Mouse (Mus musculus): ENCODE results near the gene Sirt2. TPM values are rescaled to one million over a fixed set of nuclear protein-coding genes. Genes with fewer than 3 reads are reported as not detected.

Sirt2 gene
- total RNA-seq, 2 experiments from 2014 or later: 189 to 230 TPM

DNA sequence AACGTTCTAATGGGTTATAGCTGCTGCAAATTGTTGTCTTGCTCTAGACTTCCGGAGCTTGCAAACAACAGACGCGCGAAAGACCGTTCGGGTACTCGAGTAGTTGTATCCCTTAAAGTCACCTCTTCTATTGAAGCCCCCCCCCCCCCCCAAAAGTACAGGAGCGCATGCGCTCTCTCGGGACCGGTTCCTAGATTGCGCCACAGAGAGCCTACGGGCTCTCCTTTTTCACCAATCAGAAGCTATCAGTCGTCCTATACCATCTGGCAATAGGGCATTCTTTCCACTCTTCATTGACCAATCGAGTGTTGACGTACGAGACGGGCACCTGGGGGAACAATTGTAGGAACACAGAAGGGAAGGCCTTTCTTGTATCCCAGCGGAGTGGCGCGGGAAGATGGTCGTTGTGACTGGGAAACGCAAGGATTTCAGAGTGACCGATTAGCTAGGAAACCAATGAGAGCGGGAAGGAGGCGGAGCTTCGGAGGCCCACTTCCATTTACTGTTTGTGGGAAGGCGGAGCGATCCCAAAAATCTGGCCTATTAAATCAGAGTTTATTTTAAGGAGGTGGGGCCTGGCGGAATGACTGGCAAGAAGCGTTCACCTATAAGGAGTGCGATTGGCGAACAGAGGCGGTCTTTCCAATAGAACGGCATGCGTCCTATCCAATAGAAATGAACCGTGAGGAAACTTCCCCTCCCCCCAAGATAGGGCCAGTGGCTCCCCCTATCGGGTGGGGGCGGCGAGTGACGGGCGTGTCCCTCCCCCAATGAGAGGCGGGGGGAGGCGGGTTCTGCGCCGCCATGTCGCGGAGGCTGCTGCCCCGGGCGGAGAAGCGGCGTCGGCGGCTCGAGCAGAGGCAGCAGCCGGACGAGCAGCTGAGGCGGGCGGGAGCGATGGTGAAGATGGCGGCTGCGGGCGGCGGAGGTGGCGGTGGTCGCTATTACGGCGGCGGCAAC is 43.9 kb downstream of the Sirt2 start:
- intact Hi-C loops (cut with DNase I): no loop called here
- DNase-seq (ENCODE audit: low spot score in 2 of 2): peak; percentile 98 to 100

DNA sequence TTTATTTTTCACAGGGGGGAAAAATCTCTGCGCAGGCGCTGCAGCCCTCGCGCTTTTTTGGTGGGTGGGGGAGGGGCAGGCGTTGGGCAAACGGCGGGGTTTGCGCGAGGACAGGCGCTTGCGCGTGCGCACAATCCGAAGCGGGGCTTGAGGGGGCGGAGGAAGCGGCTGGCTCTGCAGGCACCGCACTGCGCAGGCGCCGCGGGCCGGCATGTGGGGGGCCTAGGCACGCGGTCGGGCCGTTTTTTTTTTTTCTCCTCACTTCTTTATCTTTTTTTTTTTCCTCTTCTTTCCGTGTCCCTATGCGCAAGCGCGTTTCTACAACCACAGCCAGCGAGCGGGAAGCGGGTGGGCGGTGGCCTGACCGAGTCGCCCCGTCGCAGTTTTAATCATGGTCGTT is 44.7 kb downstream of the Sirt2 start:
- DNase-seq (ENCODE audit: low spot score in 2 of 2): peak; percentile 92 to 93
- intact Hi-C loops (cut with DNase I): no loop called here

DNA sequence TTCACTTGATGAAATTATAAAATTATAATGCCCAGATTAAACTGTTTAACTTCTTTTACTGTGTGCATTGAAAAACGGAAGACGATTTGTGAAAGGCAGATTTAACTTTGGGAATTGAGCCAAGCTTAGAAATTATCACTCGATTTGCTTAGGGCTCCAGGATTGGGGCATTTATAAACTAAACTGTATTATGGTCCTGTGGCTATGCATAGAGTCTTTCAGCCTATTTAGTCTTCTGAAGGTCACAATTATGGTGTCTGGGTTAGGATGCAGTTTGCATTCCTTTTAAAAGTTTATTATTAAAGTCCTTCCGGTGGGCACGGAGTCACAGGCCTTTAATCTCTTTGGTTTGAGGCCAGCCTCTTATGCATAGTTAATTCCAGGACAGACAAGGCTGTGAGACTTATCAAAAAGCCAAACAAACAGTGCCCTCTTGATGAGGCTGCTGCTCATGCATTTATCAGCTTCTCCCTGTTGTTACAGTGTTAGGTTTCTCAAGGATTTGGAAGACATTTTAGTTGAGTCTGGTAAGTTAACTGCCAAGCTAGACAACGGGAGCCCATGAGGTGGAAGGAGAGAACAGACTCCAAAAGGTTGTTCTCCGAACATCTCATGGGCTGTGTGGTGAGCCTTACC is 45.2 kb downstream of the Sirt2 start:
- DNase-seq (ENCODE audit: low spot score in 2 of 2): peak in 1 of 2 experiments; percentile 2
- intact Hi-C loops (cut with DNase I): no loop called here

DNA sequence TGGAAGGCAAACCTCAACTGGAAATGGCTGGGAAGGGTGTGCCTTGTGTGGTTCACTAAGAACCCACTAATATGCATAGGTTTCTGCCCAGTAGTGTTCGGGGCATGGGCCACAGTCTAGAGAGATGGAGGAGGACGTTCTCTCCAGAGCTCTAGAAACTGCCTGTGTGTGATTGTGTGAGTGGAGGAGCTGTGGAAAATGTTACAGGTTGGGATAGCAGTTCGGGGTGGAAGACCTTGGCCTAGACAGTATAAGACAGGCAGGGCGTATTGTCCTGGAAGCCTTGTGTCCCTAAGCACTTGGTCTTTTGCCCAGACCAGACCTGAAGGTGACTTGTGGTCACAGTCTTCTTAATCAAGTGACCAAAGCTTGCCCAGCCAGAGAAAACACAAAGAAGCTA is 45.9 kb downstream of the Sirt2 start:
- DNase-seq (ENCODE audit: low spot score in 2 of 2): peak in 1 of 2 experiments; percentile 7
- intact Hi-C loops (cut with DNase I): no loop called here

DNA sequence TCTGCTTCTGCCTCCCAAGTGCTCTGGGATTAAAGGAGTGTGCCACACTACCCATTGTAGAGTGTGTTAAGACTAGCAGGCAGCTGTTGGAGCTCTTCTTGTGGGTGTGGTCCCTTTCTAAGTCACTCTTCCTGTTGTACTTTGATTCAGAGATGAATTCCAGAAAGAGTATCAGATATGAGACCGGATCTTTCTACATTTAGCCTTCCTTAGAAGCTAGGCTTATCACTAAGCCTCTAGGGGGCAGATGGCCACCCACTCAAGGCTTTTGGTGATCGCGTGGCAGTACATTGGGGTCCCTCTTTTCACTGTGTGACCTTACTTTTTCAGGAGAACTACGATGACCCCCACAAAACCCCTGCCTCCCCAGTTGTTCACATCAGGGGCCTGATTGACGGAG is 46.4 kb downstream of the Sirt2 start:
- intact Hi-C loops (cut with DNase I): no loop called here
- no peak for DNase-seq (ENCODE audit: low spot score in 2 of 2)

DNA sequence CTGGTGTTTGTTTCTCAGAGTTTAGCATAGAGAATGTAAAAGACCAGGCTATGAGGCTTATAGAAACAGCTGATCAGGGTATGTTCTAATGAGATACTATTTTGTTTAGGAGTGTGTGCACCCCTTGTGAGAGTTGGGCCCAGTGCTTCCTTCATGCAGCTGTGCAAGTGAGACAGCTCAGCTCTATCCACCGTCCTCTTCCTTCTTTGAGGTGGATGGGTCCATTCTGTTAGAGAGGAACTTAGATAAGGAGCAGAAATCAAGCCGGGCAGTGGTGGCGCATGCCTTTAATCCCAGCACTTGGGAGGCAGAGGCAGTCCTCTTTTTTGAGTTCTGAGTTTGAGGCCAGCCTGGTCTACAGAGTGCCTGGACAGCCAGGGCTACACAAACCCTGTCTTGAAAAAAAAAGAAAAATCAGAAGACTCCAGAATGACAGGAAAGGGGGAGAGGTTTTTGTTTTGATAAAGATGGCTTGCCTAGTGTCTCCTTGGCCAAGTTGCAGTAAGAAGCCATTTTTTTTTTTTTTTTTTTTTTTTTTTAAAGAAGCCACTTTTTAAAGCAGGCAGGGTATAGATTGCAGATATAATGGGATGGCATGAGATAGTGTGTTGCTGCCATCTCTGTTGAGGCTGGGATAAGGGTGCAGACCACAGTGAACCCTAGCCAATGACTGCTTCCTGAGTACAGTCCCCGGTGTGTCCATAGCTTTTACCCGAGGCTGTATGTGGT is 47.9 kb downstream of the Sirt2 start:
- peak in 1 of 2 experiments; percentile 2 for DNase-seq (ENCODE audit: low spot score in 2 of 2)
- intact Hi-C loops (cut with DNase I): loop anchor here (5.0 kb wide), 1 partner anchor 83 kb away; no protein-coding TSS in a partner anchor

DNA sequence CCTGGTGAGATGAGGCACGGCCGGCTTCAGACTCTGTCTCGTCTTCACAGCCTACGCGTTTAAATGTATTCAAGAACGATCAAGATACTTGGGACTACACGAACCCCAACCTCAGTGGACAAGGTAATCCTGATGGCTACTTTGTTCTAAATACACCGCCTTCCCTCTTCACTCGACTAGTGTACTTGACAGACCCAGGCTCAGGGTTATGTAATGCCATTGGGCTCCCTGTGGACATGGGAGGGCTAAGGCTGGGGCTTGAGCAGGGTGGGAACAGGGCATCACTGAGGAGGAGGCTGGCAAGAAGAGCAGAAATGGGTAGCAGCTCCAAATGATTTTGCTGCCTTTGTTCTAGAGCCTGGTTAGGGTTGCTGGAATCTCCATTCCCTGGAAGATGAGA is 48.7 kb downstream of the Sirt2 start:
- intact Hi-C loops (cut with DNase I): loop anchor here (5.0 kb wide), 1 partner anchor 82 kb away; no protein-coding TSS in a partner anchor
- DNase-seq (ENCODE audit: low spot score in 2 of 2): no peak

DNA sequence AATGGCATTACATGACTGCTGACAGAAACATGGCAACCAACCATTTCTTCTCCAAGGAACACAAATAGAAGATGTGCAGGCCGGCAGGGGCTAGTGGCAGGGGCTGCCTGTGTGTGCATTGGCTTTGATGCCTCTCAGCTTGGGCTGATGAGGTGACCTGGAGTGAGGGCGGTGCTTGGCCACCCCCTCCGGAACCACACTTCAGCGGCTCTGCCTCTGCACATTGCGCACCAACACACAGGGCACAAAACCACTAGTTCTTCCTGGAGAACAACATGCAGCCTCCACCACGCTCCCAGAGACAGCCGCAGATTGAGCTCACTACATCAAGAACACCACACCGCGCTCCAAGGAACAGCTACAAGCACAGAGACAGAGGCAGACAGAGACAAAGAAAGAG is 49.7 kb downstream of the Sirt2 start:
- no peak for DNase-seq (ENCODE audit: low spot score in 2 of 2)
- intact Hi-C loops (cut with DNase I): loop anchor here (5.0 kb wide), 1 partner anchor 81 kb away; no protein-coding TSS in a partner anchor

DNA sequence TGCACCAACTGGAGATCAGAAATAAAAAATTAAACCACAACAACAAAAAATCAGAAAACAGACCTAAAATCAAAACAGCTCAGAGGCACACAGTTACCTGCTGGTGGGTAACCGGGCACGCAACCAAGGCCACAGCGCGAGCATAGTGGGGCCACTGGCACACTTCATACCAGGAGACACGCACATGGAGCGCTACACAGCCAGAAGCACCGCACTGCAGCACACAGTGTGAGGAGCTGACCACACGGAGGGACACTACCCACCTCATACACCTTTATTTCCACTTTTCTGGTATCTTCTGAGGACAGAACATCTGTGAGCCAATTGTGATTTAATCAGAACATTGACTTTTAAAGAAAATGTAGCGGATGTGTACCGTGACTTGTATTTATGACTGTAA is 50.4 kb downstream of the Sirt2 start:
- intact Hi-C loops (cut with DNase I): loop anchor here (5.0 kb wide), 1 partner anchor 80 kb away; no protein-coding TSS in a partner anchor
- no peak for DNase-seq (ENCODE audit: low spot score in 2 of 2)

DNA sequence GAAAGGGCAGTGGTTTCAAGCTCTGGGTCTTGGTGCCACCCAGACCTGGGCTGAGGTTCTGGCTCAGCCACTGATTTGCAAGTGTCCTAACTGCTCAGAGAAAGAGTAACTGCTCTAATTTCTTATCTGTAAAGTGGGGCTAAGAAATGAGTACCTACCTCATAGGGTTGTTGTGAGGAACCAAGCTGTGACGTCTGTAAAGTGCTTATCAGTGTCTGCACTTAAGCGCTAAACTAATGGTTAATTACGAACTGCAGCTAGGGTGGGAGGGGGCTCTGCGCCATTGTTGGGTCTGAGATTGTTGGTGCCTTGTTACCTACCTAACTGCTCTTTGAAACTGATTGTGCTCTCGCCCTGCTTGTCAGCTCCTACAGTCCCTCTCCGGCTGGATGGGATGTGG is 51.0 kb downstream of the Sirt2 start:
- DNase-seq (ENCODE audit: low spot score in 2 of 2): no peak
- intact Hi-C loops (cut with DNase I): loop anchor here (5.0 kb wide), 1 partner anchor 80 kb away; no protein-coding TSS in a partner anchor

DNA sequence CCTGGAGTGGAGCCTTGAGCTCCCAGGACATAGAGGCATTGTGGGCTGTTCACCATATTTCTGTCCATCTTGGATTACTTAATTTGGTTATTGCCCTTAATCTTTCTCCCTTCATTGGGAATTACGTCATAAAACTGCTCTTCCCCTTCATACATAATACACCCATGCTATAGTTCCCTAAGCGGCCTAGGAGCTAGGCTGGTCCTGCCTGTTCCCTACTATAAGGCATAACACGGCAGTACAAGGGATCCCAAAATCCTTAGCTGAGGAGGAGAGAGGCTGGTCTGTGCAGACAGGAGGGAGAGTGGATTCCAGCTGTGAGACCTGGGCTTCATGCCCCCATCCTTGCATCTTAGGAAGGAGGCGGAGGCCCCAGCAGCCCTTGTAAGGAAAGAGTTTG is 51.4 kb downstream of the Sirt2 start:
- DNase-seq (ENCODE audit: low spot score in 2 of 2): no peak
- intact Hi-C loops (cut with DNase I): loop anchor here (5.0 kb wide), 1 partner anchor 79 kb away; no protein-coding TSS in a partner anchor

DNA sequence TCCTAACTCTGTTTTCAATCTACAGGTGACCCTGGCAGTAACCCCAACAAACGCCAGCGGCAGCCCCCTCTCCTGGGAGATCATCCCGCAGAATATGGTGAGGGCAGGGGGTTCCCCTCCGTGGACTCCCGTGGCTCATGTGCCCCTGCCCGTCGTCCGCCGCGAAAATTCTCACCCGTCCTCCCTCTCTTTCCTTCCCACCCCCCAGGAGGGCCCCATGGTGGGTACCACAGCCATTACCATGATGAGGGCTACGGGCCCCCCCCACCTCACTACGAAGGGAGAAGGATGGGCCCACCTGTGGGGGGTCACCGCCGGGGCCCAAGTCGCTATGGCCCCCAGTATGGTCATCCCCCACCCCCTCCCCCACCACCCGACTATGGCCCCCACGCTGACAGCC is 51.9 kb downstream of the Sirt2 start:
- intact Hi-C loops (cut with DNase I): loop anchor here (5.0 kb wide), 1 partner anchor 79 kb away; no protein-coding TSS in a partner anchor
- DNase-seq (ENCODE audit: low spot score in 2 of 2): no peak

DNA sequence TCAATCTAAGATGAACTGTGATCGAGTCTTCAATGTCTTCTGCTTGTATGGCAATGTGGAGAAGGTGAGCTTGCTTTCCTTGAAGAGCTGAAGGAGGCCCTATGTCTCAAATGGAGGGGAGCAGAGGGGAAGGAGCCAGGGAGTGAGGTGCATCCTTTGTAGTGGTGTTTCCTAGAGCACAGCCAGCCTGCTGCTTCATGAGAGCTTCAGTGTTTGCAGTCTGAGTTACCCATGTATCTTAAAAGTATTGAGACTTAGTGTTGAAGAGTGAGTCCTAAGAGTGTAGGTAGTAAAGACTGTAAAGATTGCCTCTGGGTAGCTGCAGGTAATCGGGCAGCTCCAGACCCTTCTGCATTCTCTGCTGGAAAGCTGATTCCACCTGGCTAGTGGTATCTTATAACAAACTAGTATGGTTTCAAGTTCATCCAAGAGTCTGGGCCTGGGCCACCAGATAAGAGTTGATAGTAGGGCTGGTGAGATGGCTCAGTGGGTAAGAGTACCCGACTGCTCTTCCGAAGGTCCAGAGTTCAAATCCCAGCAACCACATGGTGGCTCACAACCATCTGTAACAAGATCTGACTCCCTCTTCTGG is 52.4 kb downstream of the Sirt2 start:
- intact Hi-C loops (cut with DNase I): loop anchor here (5.0 kb wide), 1 partner anchor 78 kb away; no protein-coding TSS in a partner anchor
- no peak for DNase-seq (ENCODE audit: low spot score in 2 of 2)

DNA sequence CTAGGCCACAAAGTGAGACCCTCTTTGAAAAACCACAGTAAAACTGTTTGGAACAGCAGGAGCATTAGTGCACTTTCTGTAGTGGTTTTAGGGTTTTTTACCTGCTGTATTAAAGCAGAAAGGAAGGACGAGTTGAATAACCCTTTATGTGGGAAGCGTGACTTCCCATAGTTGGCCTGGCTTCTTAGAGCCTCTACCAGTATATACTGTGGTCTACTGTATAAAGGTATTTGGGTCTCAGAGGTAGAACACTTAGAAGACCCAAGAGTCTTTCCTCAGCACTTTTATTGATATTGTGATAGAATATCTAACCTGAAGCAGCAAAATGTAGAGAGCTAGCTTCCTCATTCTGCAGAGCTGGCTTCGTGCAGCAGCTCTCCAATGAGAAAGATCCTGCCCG is 53.0 kb downstream of the Sirt2 start:
- DNase-seq (ENCODE audit: low spot score in 2 of 2): no peak
- intact Hi-C loops (cut with DNase I): loop anchor here (5.0 kb wide), 1 partner anchor 78 kb away; no protein-coding TSS in a partner anchor

DNA sequence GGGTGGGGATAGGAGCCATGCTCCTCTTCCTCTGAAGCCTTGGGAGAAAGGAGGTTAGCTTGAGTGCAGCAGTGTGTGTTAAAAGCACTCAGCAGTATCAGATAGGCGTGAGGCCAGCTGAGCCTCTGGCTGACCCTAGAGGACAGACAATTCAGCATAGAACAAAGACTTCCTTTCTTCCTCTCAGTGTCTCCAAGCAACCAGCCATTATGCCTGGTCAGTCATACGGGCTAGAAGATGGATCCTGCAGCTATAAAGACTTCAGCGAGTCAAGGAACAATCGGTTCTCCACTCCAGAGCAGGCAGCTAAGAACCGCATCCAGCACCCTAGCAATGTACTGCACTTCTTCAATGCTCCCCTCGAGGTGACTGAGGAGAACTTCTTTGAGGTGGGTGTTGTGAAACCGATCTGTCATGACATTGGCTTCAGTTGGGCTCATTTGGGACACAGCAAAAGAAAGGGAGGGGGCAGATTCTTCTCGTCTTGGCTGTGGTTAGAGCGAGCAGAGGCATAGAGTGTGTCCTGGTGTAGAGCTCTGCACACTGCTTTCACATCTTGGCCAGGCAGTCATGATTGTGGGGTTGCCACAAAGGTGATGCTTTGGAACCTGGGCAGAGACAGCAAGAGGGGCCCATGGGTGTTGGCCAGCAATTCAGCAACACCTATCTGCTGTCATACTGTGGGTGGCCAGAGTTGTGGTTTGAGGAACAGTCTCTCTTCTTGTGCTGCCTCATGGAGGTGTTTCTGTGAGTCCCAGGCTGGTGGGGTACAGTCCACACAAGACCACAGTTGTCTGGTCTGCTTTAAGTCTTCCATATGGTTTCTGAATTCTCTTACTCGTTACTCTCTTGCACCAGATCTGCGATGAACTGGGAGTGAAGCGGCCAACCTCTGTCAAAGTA is 54.1 kb downstream of the Sirt2 start:
- peak in 1 of 2 experiments; percentile 50 for DNase-seq (ENCODE audit: low spot score in 2 of 2)
- intact Hi-C loops (cut with DNase I): no loop called here

DNA sequence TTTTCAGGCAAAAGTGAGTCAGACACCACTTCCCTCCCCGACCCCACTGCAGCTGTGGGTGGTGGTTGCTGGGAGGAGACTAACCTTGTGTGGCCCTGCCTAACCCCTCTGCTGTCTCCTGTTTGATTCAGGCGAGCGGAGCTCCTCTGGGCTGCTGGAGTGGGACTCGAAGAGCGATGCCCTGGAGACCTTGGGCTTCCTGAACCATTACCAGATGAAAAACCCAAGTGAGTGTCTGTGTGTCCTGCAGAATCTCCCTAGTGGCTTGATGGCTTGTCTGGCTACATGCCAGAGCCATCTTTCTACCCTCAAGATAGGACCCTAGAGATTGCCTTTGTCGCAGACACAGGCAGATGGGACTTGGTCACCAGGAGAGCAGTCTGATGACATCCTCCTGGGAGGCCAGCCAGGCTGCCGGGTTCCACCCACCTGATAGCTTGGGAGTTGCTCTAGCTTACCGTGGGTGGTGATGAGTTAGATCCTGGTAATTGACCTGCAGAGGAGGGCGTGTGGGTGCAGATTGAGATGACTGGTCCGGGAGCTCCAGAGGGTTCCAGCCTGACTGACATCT is 54.8 kb downstream of the Sirt2 start:
- peak in 1 of 2 experiments; percentile 69 for DNase-seq (ENCODE audit: low spot score in 2 of 2)
- intact Hi-C loops (cut with DNase I): no loop called here

DNA sequence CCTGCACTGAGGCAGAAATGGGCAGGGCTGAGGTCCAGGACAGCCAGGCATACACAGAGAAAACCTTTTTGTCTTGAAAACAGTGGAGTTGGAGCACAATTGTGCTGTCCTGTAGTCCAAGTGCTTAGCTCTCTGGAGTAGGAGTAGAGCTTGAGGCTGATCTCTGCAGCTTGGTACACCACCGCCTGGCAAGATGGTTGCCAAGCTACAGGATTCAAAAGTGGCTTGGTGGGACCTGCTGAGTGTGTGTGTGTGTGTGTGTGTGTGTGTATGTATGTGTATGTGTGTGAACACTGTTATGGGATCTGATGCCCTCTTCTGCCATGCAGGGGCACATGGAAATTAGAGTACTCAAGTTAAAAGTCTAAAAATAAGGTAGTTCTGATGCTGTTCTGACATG is 56.0 kb downstream of the Sirt2 start:
- intact Hi-C loops (cut with DNase I): no loop called here
- DNase-seq (ENCODE audit: low spot score in 2 of 2): no peak
